Mouse (Mus musculus): ENCODE measurements at regions not wholly inside any gene's neighbourhood (a gene's known extent, or its start where the extent isn't known, plus 50 kb on each side); places are given as distances from the start of the nearest gene placed in this dataset.

DNA sequence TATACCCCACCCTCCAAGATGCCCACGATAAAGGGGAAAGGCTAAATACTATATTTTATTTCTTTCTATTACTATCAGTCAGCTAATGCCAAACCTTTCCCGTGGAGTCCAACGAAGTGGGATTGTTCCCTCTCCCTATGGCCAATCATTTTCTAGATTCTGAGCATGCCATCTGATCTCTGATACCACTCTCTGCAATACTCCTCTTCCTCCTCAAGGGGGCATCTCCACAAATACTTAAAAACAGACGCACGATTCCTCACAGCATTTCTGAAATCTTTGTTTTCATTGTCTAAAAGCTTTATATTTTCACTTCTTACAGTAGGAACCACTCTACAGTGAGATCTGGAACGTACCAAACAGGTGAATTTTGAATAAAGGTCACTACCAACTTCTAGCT, 270.8 kb downstream of the Pdha2 start:
- Histone ChIP-seq H3K4me1 (replicated peaks; ENCODE audit: control insufficient read depth, insufficient read depth, low read length) (no peaks in the 10 kb centered on the region), H3K36me3 (ENCODE audit: control insufficient read depth, insufficient read depth, low read length) (no peaks in the 10 kb centered on the region), H3K9me3 (ENCODE audit: control insufficient read depth, low read length) (no peaks in the 10 kb centered on the region), H3K27me3 (ENCODE audit: control insufficient read depth, insufficient read depth, low read length) (no peaks in the 10 kb centered on the region), H3K27ac (ENCODE audit: low read depth, low read length) (no peak overlapping the region), H3K9ac (ENCODE audit: low read length) (no peak overlapping the region), H3K4me3 (ENCODE audit: low read depth, low read length) (no peak overlapping the region), H3K4me2 (ENCODE audit: low read depth, low read length, severe bottlenecking) (no peak overlapping the region)
- 88% methylated on average over 6 of the region's 6 CpGs for WGBS
- DNase-seq (ENCODE audit: low spot score) (no peak), ATAC-seq (replicated peaks; ENCODE audit: low FRiP score) (no peak)

GRCm38 (mm10) chr3:140933156-140933555, 279.0 kb downstream of the Pdha2 start:
- H3K4me2 ChIP-seq (ENCODE audit: low read depth, low read length, severe bottlenecking), result no peak overlapping the region
- no peak overlapping the region for H3K4me3 ChIP-seq (ENCODE audit: low read depth, low read length)
- no peak for ATAC-seq (replicated peaks; ENCODE audit: low FRiP score)
- no peak for DNase-seq (ENCODE audit: low spot score)
- H3K4me1 ChIP-seq (replicated peaks; ENCODE audit: control insufficient read depth, insufficient read depth, low read length), result no peaks in the 10 kb centered on the region
- no peak overlapping the region for H3K27ac ChIP-seq (ENCODE audit: low read depth, low read length)
- no peaks in the 10 kb centered on the region for H3K9me3 ChIP-seq (ENCODE audit: control insufficient read depth, low read length)
- no peaks in the 10 kb centered on the region for H3K36me3 ChIP-seq (ENCODE audit: control insufficient read depth, insufficient read depth, low read length)
- WGBS, result 43% methylated on average over 1 of the region's 1 CpGs
- H3K27me3 ChIP-seq (ENCODE audit: control insufficient read depth, insufficient read depth, low read length), result no peaks in the 10 kb centered on the region
- no peak overlapping the region for H3K9ac ChIP-seq (ENCODE audit: low read length)

GRCm38 (mm10) chr3:140926689-140927088, 285.5 kb downstream of the Pdha2 start:
- Histone ChIP-seq H3K4me1 (replicated peaks; ENCODE audit: control insufficient read depth, insufficient read depth, low read length) (no peaks in the 10 kb centered on the region), H3K27me3 (ENCODE audit: control insufficient read depth, insufficient read depth, low read length) (no peaks in the 10 kb centered on the region), H3K4me2 (ENCODE audit: low read depth, low read length, severe bottlenecking) (no peak overlapping the region), H3K9ac (ENCODE audit: low read length) (no peak overlapping the region), H3K27ac (ENCODE audit: low read depth, low read length) (no peak overlapping the region), H3K4me3 (ENCODE audit: low read depth, low read length) (no peak overlapping the region), H3K9me3 (ENCODE audit: control insufficient read depth, low read length) (no peaks in the 10 kb centered on the region), H3K36me3 (ENCODE audit: control insufficient read depth, insufficient read depth, low read length) (no peaks in the 10 kb centered on the region)
- no peak for ATAC-seq (replicated peaks; ENCODE audit: low FRiP score)
- WGBS, result 88% methylated on average over 5 of the region's 5 CpGs
- DNase-seq (ENCODE audit: low spot score), result no peak

DNA sequence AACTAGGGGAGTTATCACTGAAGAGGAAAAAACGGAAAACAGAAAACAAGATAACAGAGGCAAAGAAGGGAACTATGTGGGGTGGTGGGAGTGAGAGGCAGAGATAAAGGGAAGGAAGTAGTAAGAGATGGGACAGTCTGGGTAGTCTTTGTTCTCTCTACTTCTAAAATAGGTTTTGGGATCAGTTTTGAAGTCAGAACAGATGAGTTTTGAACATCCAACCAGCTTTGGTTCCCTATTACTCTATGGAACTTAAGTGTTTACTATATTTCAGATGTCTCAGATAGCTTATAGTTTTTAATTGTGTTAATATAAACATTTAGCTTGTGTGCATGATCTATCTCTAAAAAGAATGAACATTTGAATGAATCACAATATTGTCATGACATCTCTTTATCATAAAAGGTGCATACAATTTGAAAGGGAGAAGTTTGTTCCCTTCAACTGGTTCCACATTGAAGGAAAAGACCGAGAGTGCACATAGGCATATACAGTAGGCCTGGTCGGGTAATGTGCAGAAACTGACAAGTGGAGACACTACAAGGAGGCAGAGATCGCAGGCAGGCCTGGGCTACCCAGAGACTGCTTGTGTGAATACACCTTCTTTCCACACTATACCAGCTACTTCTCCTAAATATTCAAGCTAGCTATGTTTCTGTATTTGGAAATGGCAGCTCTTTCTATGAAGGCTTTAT, 335.8 kb downstream of the Pdha2 start:
- no peaks in the 10 kb centered on the region for H3K36me3 ChIP-seq (ENCODE audit: control insufficient read depth, insufficient read depth, low read length)
- no peaks in the 10 kb centered on the region for H3K9me3 ChIP-seq (ENCODE audit: control insufficient read depth, low read length)
- H3K4me2 ChIP-seq (ENCODE audit: low read depth, low read length, severe bottlenecking), result no peak overlapping the region
- ATAC-seq (replicated peaks; ENCODE audit: low FRiP score), result no peak
- 90% methylated on average over 4 of the region's 4 CpGs for WGBS
- DNase-seq (ENCODE audit: low spot score), result no peak
- H3K27me3 ChIP-seq (ENCODE audit: control insufficient read depth, insufficient read depth, low read length), result no peaks in the 10 kb centered on the region
- no peak overlapping the region for H3K27ac ChIP-seq (ENCODE audit: low read depth, low read length)
- no peak overlapping the region for H3K9ac ChIP-seq (ENCODE audit: low read length)
- no peak overlapping the region for H3K4me3 ChIP-seq (ENCODE audit: low read depth, low read length)
- H3K4me1 ChIP-seq (replicated peaks; ENCODE audit: control insufficient read depth, insufficient read depth, low read length), result no peaks in the 10 kb centered on the region

GRCm38 (mm10) chr3:140875500-140876200, 336.5 kb downstream of the Pdha2 start:
- H3K9ac ChIP-seq (ENCODE audit: low read length), result no peak overlapping the region
- H3K4me3 ChIP-seq (ENCODE audit: low read depth, low read length), result no peak overlapping the region
- H3K36me3 ChIP-seq (ENCODE audit: control insufficient read depth, insufficient read depth, low read length), result no peaks in the 10 kb centered on the region
- no peaks in the 10 kb centered on the region for H3K9me3 ChIP-seq (ENCODE audit: control insufficient read depth, low read length)
- WGBS, result 81% methylated on average over 4 of the region's 4 CpGs
- no peaks in the 10 kb centered on the region for H3K4me1 ChIP-seq (replicated peaks; ENCODE audit: control insufficient read depth, insufficient read depth, low read length)
- H3K27me3 ChIP-seq (ENCODE audit: control insufficient read depth, insufficient read depth, low read length), result no peaks in the 10 kb centered on the region
- ATAC-seq (replicated peaks; ENCODE audit: low FRiP score), result no peak
- no peak overlapping the region for H3K4me2 ChIP-seq (ENCODE audit: low read depth, low read length, severe bottlenecking)
- no peak overlapping the region for H3K27ac ChIP-seq (ENCODE audit: low read depth, low read length)
- DNase-seq (ENCODE audit: low spot score), result no peak

DNA sequence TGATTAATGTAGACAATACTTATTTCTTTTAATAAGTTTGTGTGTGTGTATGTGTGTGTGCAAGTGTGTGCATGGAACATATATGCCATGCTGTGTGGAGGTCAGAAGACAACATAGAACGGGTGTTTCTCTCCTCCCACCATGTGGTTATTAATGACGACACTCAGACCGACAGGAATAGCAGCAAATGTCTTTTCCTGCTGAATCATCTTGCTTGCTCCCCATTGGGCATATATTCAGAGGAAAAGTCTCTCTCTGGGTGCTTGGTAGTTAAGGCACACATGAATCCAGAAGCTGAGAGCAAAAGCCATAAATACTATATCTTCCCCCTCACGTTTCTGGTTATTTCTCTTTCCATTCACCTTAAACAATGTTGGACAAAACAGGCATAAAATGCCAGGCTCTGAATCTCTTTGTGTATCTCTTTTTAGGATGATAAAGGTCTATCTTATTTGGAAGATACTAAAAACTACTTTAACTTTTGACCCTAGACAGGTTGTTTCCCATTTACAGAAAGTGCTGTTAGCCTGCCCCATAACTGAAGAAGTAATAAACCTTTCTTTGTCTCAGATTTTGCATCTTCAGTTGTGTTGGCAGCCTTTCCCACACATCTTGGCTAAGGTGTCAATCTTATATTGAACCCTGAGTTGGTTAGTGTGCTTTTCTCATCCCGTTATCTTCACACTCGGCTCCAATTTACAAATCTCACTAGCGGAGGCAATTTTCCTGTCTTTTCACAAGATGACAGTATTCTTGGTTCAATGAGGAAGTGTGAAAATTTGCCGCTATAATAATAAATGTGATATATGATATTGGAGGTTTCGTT, 337.9 kb downstream of the Pdha2 start:
- 87% methylated on average over 9 of the region's 9 CpGs for WGBS
- Histone ChIP-seq H3K4me1 (replicated peaks; ENCODE audit: control insufficient read depth, insufficient read depth, low read length) (no peaks in the 10 kb centered on the region), H3K9me3 (ENCODE audit: control insufficient read depth, low read length) (no peaks in the 10 kb centered on the region), H3K4me2 (ENCODE audit: low read depth, low read length, severe bottlenecking) (no peak overlapping the region), H3K4me3 (ENCODE audit: low read depth, low read length) (no peak overlapping the region), H3K9ac (ENCODE audit: low read length) (no peak overlapping the region), H3K36me3 (ENCODE audit: control insufficient read depth, insufficient read depth, low read length) (no peaks in the 10 kb centered on the region), H3K27ac (ENCODE audit: low read depth, low read length) (no peak overlapping the region), H3K27me3 (ENCODE audit: control insufficient read depth, insufficient read depth, low read length) (no peaks in the 10 kb centered on the region)
- no peak for DNase-seq (ENCODE audit: low spot score)
- no peak for ATAC-seq (replicated peaks; ENCODE audit: low FRiP score)

- Histone ChIP-seq H3K4me3 (ENCODE audit: low read depth, low read length) (no peak overlapping the region), H3K27me3 (ENCODE audit: control insufficient read depth, insufficient read depth, low read length) (no peaks in the 10 kb centered on the region), H3K4me2 (ENCODE audit: low read depth, low read length, severe bottlenecking) (no peak overlapping the region), H3K27ac (ENCODE audit: low read depth, low read length) (no peak overlapping the region), H3K36me3 (ENCODE audit: control insufficient read depth, insufficient read depth, low read length) (no peaks in the 10 kb centered on the region), H3K4me1 (replicated peaks; ENCODE audit: control insufficient read depth, insufficient read depth, low read length) (no peaks in the 10 kb centered on the region), H3K9ac (ENCODE audit: low read length) (no peak overlapping the region), H3K9me3 (ENCODE audit: control insufficient read depth, low read length) (no peaks in the 10 kb centered on the region)
- ATAC-seq (replicated peaks; ENCODE audit: low FRiP score), result no peak
- WGBS, result 69% methylated on average over 1 of the region's 1 CpGs
- no peak for DNase-seq (ENCODE audit: low spot score)
Measured at GRCm38 (mm10) chr3:140872511-140872910, 339.6 kb downstream of the Pdha2 start.

DNA sequence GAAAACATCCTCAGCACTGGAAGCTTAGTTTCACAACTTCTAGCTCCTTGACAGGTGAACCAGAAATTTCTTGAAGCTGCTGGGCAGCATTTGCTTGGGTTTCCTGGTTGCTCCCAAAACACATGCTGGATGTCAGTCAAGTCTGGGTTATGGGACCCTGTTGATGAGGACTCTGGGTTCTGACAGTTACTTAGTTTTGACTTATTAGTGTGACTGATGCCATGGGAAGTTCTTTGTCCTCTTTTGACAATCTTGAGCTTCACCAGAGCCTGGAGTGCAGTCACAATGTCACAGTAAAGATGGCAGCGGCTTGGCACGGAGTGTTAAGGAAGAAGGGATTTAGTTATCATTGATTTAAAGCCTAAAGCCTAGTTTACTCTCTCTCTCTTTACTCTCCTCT, 340.9 kb downstream of the Pdha2 start:
- DNase-seq (ENCODE audit: low spot score) (no peak), ATAC-seq (replicated peaks; ENCODE audit: low FRiP score) (no peak)
- no peak overlapping the region for H3K27ac ChIP-seq (ENCODE audit: low read depth, low read length)
- no peaks in the 10 kb centered on the region for H3K4me1 ChIP-seq (replicated peaks; ENCODE audit: control insufficient read depth, insufficient read depth, low read length)
- H3K4me2 ChIP-seq (ENCODE audit: low read depth, low read length, severe bottlenecking), result no peak overlapping the region
- H3K9ac ChIP-seq (ENCODE audit: low read length), result no peak overlapping the region
- H3K36me3 ChIP-seq (ENCODE audit: control insufficient read depth, insufficient read depth, low read length), result no peaks in the 10 kb centered on the region
- no peak overlapping the region for H3K4me3 ChIP-seq (ENCODE audit: low read depth, low read length)
- no peaks in the 10 kb centered on the region for H3K27me3 ChIP-seq (ENCODE audit: control insufficient read depth, insufficient read depth, low read length)
- H3K9me3 ChIP-seq (ENCODE audit: control insufficient read depth, low read length), result no peaks in the 10 kb centered on the region
- WGBS, result 97% methylated on average over 2 of the region's 2 CpGs
